Mouse (Mus musculus) kidney, adult 18-20 months (tissue): ENCODE data around the gene Rnf224.
"Not testable (repeated sequence)": the region's sequence is repeated elsewhere in the genome, so short reads cannot be mapped to it uniquely, and the experiment has no call there.

Experiments
- DNase-seq: peaks from one replicate; pipeline ENCODE4 v3.0.0; 2021

Rnf224 gene

GRCm38 (mm10) chr2:25236614-25237013 lies at the start of gene Rnf224:
TSS of gene Rnf224 (minus strand) at chr2:25236787.
- no peak for DNase-seq

GRCm38 (mm10) chr2:25286314-25286713 lies 49.7 kb upstream of the Rnf224 start:
- DNase-seq: no peak

DNA sequence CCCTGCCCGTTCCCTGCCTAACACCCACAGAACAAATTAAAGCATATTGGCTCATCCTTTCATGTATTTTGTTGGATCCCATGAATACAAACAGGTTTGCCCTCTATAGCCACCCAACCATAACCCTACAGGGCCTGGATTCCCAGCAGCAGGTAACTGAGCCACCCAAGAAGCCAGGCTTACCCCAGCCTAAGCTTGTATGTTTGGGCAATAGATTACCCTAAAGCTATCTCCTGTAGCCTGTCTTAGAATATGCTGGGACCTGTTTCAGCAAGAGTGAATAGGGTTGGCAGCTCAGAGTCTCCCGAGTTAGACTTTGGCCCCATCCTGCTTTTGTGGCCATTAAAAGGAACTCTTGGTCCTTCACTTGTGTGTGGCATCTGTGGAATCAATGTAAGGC lies 49.0 kb upstream of the Rnf224 start:
- no peak for DNase-seq

DNA sequence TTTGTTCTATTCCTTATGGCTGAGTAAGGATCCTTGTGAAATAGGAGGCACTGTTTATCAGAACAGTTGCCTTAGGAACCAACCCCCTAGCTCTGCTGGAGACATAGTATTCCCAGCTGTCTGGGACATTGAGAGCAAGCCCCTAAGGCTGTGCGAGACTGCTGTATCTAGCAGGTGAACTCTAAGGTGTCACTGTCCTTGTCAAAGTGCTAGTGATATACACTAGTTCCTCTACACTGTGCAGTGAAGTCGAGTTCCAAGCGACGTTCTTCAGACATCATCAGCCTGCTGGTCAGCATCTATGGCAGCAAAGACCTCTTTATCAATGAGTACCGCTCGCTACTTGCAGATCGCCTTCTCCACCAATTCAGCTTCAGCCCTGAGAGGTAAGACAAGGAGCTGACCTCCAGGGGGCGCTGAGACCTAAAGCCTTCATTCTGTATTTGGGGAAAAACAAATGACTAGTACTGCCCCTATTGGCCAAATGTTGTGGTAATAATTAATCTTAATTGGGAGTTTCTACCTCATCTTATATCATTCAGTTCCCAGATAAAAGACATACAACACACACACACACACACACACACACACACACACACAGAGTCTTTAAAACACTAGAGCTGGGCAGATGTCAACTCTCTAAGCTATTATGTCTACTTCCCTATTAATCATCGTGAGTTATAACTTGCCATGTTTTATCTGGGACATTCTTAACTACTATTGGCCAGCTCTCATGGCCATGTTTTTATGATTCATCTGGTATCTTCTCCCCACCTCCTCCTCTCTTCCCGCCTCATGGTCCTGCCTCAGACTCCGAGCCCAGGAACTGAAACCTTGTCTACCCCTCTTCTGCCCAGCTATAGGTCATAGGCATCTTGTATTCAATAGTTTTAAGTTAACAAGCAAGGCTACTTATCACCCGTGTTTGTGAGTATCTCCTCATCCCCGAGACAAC lies 42.6 kb upstream of the Rnf224 start:
- peak; percentile 88 for DNase-seq

GRCm38 (mm10) chr2:25273010-25273409 lies 36.4 kb upstream of the Rnf224 start:
- DNase-seq: no peak

- no peak for DNase-seq
Observed at GRCm38 (mm10) chr2:25272515-25272914, 35.9 kb upstream of the Rnf224 start.

- DNase-seq: peak; percentile 99
Observed at GRCm38 (mm10) chr2:25271827-25272511, 35.4 kb upstream of the Rnf224 start, which contains the start of the genes Ssna1 and Anapc2. TSS of gene Ssna1 (minus strand) at chr2:25272438. TSS of gene Anapc2 (plus strand) at chr2:25272478.

GRCm38 (mm10) chr2:25267746-25268309 lies 31.2 kb upstream of the Rnf224 start:
- no peak for DNase-seq

GRCm38 (mm10) chr2:25267241-25267640 lies 30.7 kb upstream of the Rnf224 start:
- no peak for DNase-seq

DNA sequence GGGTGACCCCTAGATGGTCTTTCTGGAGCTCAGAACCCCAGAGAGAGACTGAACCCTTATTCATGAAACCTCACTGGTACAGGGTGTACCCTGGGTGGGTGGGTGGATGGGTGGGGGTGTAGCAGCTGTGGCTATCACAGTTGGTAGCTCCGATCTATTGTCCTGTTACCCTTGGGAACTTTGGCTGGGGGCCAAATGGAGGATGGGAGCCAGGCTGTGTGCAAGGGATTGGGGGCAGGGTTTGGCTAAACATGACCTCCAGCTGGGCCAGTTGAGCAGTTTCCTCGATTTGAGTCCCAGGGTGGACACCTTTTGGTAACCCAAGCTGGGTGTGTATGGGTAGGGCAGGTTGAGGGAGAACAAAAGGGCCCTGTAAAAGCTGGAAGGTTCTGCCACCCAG lies 30.1 kb upstream of the Rnf224 start:
- peak; percentile 72 for DNase-seq

GRCm38 (mm10) chr2:25265897-25266656 lies 29.5 kb upstream of the Rnf224 start:
- DNase-seq: peak; percentile 64

GRCm38 (mm10) chr2:25264851-25265250 lies 28.3 kb upstream of the Rnf224 start:
- DNase-seq: peak; percentile 78

- DNase-seq: no peak
Observed at GRCm38 (mm10) chr2:25264286-25264660, 27.7 kb upstream of the Rnf224 start.

GRCm38 (mm10) chr2:25263623-25264285 lies 27.2 kb upstream of the Rnf224 start:
- DNase-seq: peak; percentile 19

DNA sequence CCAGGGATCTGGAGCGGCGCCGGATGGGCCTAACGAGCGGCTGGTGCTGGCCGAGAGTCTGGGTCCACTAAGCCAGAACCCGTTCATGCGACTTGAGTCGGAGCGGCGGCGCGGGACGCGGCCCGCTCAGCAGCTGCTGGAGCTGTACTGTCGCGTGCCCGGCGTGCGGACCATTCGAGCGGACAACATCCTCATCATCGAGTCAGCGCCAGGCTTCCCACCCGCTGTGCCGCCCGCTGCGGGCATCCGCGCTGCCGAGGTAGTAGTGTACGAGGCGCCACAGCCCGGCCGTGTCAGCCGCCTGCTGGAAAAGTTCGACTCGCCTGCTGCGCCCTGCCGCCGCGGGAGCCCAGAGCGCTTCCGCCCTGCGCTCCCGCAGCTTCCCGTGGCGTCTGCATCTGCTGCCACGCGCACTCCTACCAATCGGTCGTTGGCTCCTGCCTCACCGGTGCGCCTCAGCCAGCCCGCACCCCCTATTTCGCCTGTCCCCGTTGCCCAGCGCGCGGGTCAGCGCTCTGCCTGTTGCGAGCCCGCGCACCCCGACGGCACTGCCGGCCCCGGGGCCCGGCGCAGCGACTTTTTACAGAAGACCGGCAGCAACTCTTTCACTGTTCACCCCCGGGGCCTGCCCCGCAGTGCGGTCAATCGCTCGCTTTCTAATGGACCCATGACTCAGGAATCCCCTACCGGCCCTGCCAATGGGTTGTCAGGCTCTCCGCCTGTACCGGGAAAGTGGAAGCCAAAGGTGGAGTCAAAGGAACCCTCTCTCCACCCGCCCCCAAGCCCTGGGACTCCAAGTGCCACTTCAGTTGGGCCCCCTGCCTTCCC lies 26.4 kb upstream of the Rnf224 start:
- DNase-seq: peak; percentile 28

GRCm38 (mm10) chr2:25262291-25262767 lies 25.7 kb upstream of the Rnf224 start, which contains the start of gene Tprn:
TSS of gene Tprn (plus strand) at chr2:25262618.
- DNase-seq: peak; percentile 94

GRCm38 (mm10) chr2:25261870-25262269 lies 25.3 kb upstream of the Rnf224 start:
- DNase-seq: no peak

DNA sequence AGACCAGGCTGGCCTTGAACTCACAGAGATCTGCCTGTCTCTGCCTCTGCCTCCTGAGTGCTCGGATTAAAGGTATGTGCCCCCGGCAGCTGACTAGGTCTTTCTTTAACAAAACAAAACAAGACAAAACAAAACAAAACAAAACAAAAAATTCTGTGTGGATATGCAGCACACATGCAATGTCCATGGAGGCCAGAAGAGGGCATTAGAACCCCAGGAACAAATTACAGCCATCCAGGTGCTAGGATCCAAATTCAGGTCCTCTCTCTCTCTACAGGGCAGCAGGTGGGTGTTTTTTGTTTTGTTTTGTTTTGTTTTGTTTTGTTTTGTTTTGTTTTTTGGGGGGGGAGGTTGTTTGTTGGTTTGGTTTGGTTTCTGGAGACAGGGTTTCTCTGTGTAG lies 22.3 kb upstream of the Rnf224 start:
- no peak for DNase-seq

DNA sequence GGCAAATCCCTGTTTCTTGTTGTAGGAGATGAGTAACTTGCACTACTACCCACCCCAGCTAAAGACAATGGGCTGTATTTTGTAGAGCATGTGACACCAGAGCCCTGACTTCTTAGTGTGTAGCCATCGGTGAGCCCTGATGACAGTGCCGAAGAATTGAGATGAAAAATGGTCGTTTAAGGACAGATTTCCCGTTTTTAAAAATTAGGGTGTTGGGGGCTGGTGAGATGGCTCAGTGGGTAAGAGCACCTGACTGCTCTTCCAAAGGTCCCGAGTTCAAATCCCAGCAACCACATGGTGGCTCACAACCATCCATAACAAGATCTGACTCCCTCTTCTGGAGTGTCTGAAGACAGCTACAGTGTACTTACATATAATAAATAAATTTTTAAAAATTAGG lies 20.7 kb upstream of the Rnf224 start:
- DNase-seq: not testable (repeated sequence)

DNA sequence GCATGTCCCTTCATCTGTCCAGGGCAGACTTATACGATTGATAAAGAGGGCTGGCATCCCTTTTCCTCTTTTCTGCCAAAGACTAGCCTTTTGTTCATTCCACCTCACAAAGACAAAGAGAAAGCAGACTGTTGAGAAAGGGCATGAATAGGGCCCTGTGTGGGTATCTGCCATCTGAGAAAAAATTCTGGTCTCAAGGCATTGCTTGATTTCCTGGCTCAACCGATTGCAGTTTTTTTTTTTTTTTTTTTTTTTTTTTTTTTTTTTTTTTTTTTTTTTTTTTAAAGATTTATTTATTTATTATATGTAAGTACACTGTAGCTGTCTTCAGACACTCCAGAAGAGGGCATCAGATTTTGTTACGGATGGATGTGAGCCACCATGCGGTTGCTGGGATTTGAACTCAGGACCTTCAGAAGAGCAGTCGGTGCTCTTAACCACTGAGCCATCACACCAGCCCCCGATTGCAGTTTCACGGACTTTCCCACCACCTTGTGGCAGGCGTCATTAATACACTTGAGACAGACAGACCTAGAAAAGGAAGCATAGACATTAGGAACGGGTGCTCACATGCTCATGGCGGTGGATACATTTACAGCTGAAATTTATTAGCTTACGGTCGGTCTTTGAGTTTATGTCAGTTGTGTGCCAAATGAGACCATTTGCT lies 20.0 kb upstream of the Rnf224 start:
- peak; percentile 51 for DNase-seq
